Mouse (Mus musculus) liver, embryonic 16.5 days (tissue): ENCODE results near the gene Rorb. TPM values are rescaled to one million over a fixed set of nuclear protein-coding genes. Genes with fewer than 3 reads are reported as not detected.

Experiments used
- ATAC-seq: fragments of 200-750 bp; cut with Nextera tagmentation; 2 replicates; pipeline ENCODE4 v1.8.0; 2017; ENCODE audit warnings: low read depth, mild to moderate bottlenecking, moderate number of reproducible peaks, moderate library complexity
- H3K27ac ChIP-seq: fragments of 300-500 bp; sonication (generic); 2 replicates; pipeline ENCODE4 v1.5.1; 2014; ENCODE audit warnings: mild to moderate bottlenecking, low read length
- H3K27me3 ChIP-seq: fragments of 300-500 bp; sonication (generic); 2 replicates; pipeline ENCODE4 v1.6.1; 2014; ENCODE audit warnings: low read depth, low read length, mixed read lengths; ENCODE audit not compliant: control insufficient read depth, insufficient read depth
- H3K36me3 ChIP-seq: fragments of 300-500 bp; sonication (generic); 2 replicates; pipeline ENCODE4 v1.6.1; 2014; ENCODE audit warnings: mild to moderate bottlenecking; ENCODE audit not compliant: control insufficient read depth, insufficient read depth
- H3K4me1 ChIP-seq: fragments of 300-500 bp; sonication (generic); 2 replicates; pipeline ENCODE4 v1.6.1; 2014; ENCODE audit warnings: low read depth, low read length, mixed read lengths; ENCODE audit not compliant: control insufficient read depth
- H3K4me2 ChIP-seq: fragments of 300-500 bp; sonication (generic); 2 replicates; pipeline ENCODE4 v1.6.1; 2014; ENCODE audit warnings: low read depth, low read length, mixed read lengths
- H3K4me3 ChIP-seq: fragments of 300-500 bp; sonication (generic); 2 replicates; pipeline ENCODE4 v1.5.1; 2014; ENCODE audit warnings: low read depth, mild to moderate bottlenecking, low read length
- H3K9ac ChIP-seq: fragments of 300-500 bp; sonication (generic); 2 replicates; pipeline ENCODE4 v1.6.1; 2014; ENCODE audit warnings: low read depth, low read length
- H3K9me3 ChIP-seq: fragments of 300-500 bp; sonication (generic); replicated peaks from 2 replicates; pipeline ENCODE4 v1.6.1; 2016; ENCODE audit warnings: low read length; ENCODE audit not compliant: control insufficient read depth
- WGBS: fragments of 180-500 bp; shearing (Covaris S2); extraction: QIAGEN DNeasy Blood & Tissue Kit; methylation state at CpG from one replicate; pipeline ENCODE4 v1.1.7; 2014; ENCODE audit not compliant: insufficient replicate concordance; 5-methylcytosine and 5-hydroxymethylcytosine counted together
- polyA plus RNA-seq: library from polyadenylated mRNA; unstranded; fragments of >200 nt; fragmentation: Nextera tagmentation; extraction: Ambion mirVana; gene quantifications from 2 replicates; pipeline ENCODE4 v1.2.1, GENCODE M21; 2015

Gene Rorb
- polyA plus RNA-seq, 1 experiment from 2014 or later: 0.02 TPM

- no peaks in the 10 kb centered on the region for H3K4me1 ChIP-seq
- no peak for ATAC-seq
- H3K27me3 ChIP-seq: no peaks in the 10 kb centered on the region
These were observed 199.1 kb downstream of the Rorb start for GRCm38 (mm10) chr19:18911755-18912340.

GRCm38 (mm10) chr19:18909641-18910040 lies 201.4 kb downstream of the Rorb start:
- Histone ChIP-seq H3K4me3 (no peak overlapping the region), H3K27me3 (no peaks in the 10 kb centered on the region), H3K27ac (no peak overlapping the region), H3K36me3 (no peaks in the 10 kb centered on the region), H3K9ac (no peak overlapping the region), H3K4me2 (no peak overlapping the region), H3K9me3 (no peaks in the 10 kb centered on the region), H3K4me1 (no peaks in the 10 kb centered on the region)
- WGBS: 56% methylated on average over 3 of the region's 3 CpGs
- ATAC-seq: no peak

More at GRCm38 (mm10) chr19:18911755-18912340, 199.1 kb downstream of the Rorb start:
- Histone ChIP-seq H3K27ac (no peak overlapping the region), H3K9ac (no peak overlapping the region), H3K9me3 (no peaks in the 10 kb centered on the region), H3K4me2 (no peak overlapping the region), H3K4me3 (no peak overlapping the region), H3K36me3 (no peaks in the 10 kb centered on the region)

- no peak overlapping the region for H3K4me2 ChIP-seq
- H3K27ac ChIP-seq: no peak overlapping the region
- H3K4me1 ChIP-seq: no peaks in the 10 kb centered on the region
- no peaks in the 10 kb centered on the region for H3K27me3 ChIP-seq
- WGBS: 30% methylated on average over 3 of the region's 3 CpGs
- no peak overlapping the region for H3K9ac ChIP-seq
- H3K4me3 ChIP-seq: no peak overlapping the region
- H3K9me3 ChIP-seq: no peaks in the 10 kb centered on the region
- no peaks in the 10 kb centered on the region for H3K36me3 ChIP-seq
- no peak for ATAC-seq
These were observed 205.5 kb downstream of the Rorb start for GRCm38 (mm10) chr19:18905511-18905910.

GRCm38 (mm10) chr19:18902694-18903067 lies 208.3 kb downstream of the Rorb start:
- Histone ChIP-seq H3K4me2 (no peak overlapping the region), H3K4me1 (no peaks in the 10 kb centered on the region), H3K9ac (no peak overlapping the region), H3K27me3 (no peaks in the 10 kb centered on the region), H3K36me3 (no peaks in the 10 kb centered on the region), H3K9me3 (no peaks in the 10 kb centered on the region), H3K4me3 (no peak overlapping the region), H3K27ac (no peak overlapping the region)
- no peak for ATAC-seq
- 78% methylated on average over 6 of the region's 6 CpGs for WGBS

- Histone ChIP-seq H3K9ac (no peak overlapping the region), H3K27ac (no peak overlapping the region), H3K4me1 (no peaks in the 10 kb centered on the region), H3K36me3 (no peaks in the 10 kb centered on the region), H3K4me2 (no peak overlapping the region), H3K4me3 (no peak overlapping the region), H3K9me3 (no peaks in the 10 kb centered on the region), H3K27me3 (no peaks in the 10 kb centered on the region)
- 67% methylated on average over 15 of the region's 15 CpGs for WGBS
- no peak for ATAC-seq
These were observed 208.8 kb downstream of the Rorb start for GRCm38 (mm10) chr19:18902041-18902693.

GRCm38 (mm10) chr19:18898238-18898637 lies 212.8 kb downstream of the Rorb start:
- H3K27me3 ChIP-seq: no peaks in the 10 kb centered on the region
- H3K9me3 ChIP-seq: no peaks in the 10 kb centered on the region
- no peaks in the 10 kb centered on the region for H3K36me3 ChIP-seq
- H3K4me1 ChIP-seq: no peaks in the 10 kb centered on the region
- H3K27ac ChIP-seq: no peak overlapping the region
- no peak for ATAC-seq
- no peak overlapping the region for H3K4me3 ChIP-seq
- no peak overlapping the region for H3K4me2 ChIP-seq
- no peak overlapping the region for H3K9ac ChIP-seq

GRCm38 (mm10) chr19:18890216-18890615 lies 220.8 kb downstream of the Rorb start:
- Histone ChIP-seq H3K4me2 (no peak overlapping the region), H3K4me3 (no peak overlapping the region), H3K27me3 (no peaks in the 10 kb centered on the region), H3K36me3 (no peaks in the 10 kb centered on the region), H3K27ac (no peak overlapping the region), H3K4me1 (no peaks in the 10 kb centered on the region), H3K9me3 (no peaks in the 10 kb centered on the region), H3K9ac (no peak overlapping the region)
- WGBS: 47% methylated on average over 4 of the region's 4 CpGs
- ATAC-seq: no peak

- no peaks in the 10 kb centered on the region for H3K9me3 ChIP-seq
- WGBS: 62% methylated on average over 1 of the region's 1 CpGs
- no peaks in the 10 kb centered on the region for H3K27me3 ChIP-seq
- H3K4me1 ChIP-seq: no peaks in the 10 kb centered on the region
- no peak overlapping the region for H3K27ac ChIP-seq
- H3K4me3 ChIP-seq: no peak overlapping the region
- H3K4me2 ChIP-seq: no peak overlapping the region
- no peak for ATAC-seq
- no peaks in the 10 kb centered on the region for H3K36me3 ChIP-seq
- H3K9ac ChIP-seq: no peak overlapping the region
These were observed 221.4 kb downstream of the Rorb start for GRCm38 (mm10) chr19:18889632-18890031.

- Histone ChIP-seq H3K9me3 (no peaks in the 10 kb centered on the region), H3K4me1 (no peaks in the 10 kb centered on the region), H3K4me2 (no peak overlapping the region), H3K36me3 (no peaks in the 10 kb centered on the region), H3K9ac (no peak overlapping the region), H3K27me3 (no peaks in the 10 kb centered on the region), H3K4me3 (no peak overlapping the region), H3K27ac (no peak overlapping the region)
- ATAC-seq: no peak
- WGBS: 16% methylated on average over 11 of the region's 11 CpGs
These were observed 221.8 kb downstream of the Rorb start for GRCm38 (mm10) chr19:18889117-18889627.
